Mouse (Mus musculus): ENCODE data around the gene Edc4. TPM values are rescaled to one million over a fixed set of nuclear protein-coding genes. Genes with fewer than 3 reads are reported as not detected.
A peak's percentile ranks its signal among the peaks of the same experiment; 100 is the strongest.

The Edc4 gene
- polyA plus RNA-seq, 1 experiment from 2014 or later = 17.4 TPM

DNA sequence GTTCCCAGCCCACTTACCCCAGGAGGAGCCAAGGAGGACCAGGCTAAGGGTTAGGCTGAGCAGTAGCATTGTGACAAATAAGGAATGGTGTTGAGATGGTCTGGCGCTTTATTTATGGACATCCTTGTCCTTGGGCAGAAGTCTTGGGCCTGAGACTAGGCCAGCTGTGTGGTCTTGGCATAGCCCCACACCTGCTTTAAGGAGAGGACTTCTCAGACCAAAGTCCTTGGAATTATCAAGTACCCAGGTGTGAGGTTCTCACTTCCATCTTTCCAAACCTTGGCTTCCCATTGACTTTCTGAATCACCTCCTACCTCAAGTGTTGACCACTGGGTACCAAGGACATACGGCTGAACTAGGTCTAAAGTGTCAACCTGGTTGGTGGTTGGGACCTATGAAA, 53.1 kb downstream of the Edc4 start, which contains the start of gene Ctrl:
Gene Ctrl (minus strand): TSS at position 101 of the 400 bp plus-strand sequence.
- ATAC-seq (ENCODE audit: low read depth) = no peak

DNA sequence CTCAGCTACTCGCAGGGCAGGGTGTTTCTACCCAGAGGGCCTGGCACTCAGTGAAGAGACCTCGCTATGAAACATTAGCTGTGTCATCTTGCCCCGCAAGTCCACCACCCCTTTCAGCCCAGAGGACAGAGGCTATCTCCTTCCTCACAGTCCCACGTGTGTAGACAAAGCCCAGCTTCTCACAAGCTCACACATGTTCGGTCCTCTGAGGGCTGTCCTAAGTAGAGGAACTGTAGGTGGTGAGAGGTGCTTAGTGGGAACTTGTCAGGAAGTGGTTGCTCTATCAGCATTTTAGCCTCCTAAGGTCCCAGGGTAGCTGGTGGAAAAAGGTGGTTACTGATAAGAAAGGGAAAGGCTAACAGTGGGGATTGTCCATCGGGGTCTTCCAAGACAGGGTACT, 54.4 kb downstream of the Edc4 start:
- H3K4me2 ChIP-seq (ENCODE audit: low read depth, low read length) = no peak overlapping the region
- no peaks in the 10 kb centered on the region for H3K36me3 ChIP-seq (ENCODE audit: control insufficient read depth, insufficient read depth)
- ATAC-seq (ENCODE audit: low read depth) = no peak
- no peak overlapping the region for H3K9ac ChIP-seq (ENCODE audit: low read depth, low read length)
- peaks cover 26% of the 10 kb centered on the region for H3K4me1 ChIP-seq (ENCODE audit: control insufficient read depth, low read depth, low read length)
- WGBS (ENCODE audit: insufficient replicate concordance) = 18% methylated on average over 6 of the region's 6 CpGs
- peak overlapping the region; percentile 21; the same call in 1 of the 2 replicates for H3K27ac ChIP-seq (ENCODE audit: low read length)
- H3K4me3 ChIP-seq (ENCODE audit: low read depth, low read length) = no peak overlapping the region
- no peaks in the 10 kb centered on the region for H3K27me3 ChIP-seq (ENCODE audit: control insufficient read depth, insufficient read depth, low read depth, low read length)
- no peaks in the 10 kb centered on the region for H3K9me3 ChIP-seq (replicated peaks; ENCODE audit: control insufficient read depth, low read length)

More for the DNA sequence above, 53.1 kb downstream of the Edc4 start, which contains the start of gene Ctrl:
- Histone ChIP-seq H3K4me3 (ENCODE audit: low read depth, low read length) (no peak within 1 kb of the TSS), H3K9ac (ENCODE audit: low read depth, low read length) (no peak within 1 kb of the TSS), H3K4me1 (ENCODE audit: control insufficient read depth, low read depth, low read length) (peaks cover 26% of the 10 kb centered on the region), H3K4me2 (ENCODE audit: low read depth, low read length) (no peak within 1 kb of the TSS), H3K36me3 (ENCODE audit: control insufficient read depth, insufficient read depth) (0 out of 2 replicates have a peak, but pooled peaks cover 2% of the 10 kb centered on the region), H3K9me3 (replicated peaks; ENCODE audit: control insufficient read depth, low read length) (no peaks in the 10 kb centered on the region), H3K27ac (ENCODE audit: low read length) (no peak within 1 kb of the TSS), H3K27me3 (ENCODE audit: control insufficient read depth, insufficient read depth, low read depth, low read length) (no peaks in the 10 kb centered on the region)
- 78% methylated on average over 2 of the region's 2 CpGs for WGBS (ENCODE audit: insufficient replicate concordance)

DNA sequence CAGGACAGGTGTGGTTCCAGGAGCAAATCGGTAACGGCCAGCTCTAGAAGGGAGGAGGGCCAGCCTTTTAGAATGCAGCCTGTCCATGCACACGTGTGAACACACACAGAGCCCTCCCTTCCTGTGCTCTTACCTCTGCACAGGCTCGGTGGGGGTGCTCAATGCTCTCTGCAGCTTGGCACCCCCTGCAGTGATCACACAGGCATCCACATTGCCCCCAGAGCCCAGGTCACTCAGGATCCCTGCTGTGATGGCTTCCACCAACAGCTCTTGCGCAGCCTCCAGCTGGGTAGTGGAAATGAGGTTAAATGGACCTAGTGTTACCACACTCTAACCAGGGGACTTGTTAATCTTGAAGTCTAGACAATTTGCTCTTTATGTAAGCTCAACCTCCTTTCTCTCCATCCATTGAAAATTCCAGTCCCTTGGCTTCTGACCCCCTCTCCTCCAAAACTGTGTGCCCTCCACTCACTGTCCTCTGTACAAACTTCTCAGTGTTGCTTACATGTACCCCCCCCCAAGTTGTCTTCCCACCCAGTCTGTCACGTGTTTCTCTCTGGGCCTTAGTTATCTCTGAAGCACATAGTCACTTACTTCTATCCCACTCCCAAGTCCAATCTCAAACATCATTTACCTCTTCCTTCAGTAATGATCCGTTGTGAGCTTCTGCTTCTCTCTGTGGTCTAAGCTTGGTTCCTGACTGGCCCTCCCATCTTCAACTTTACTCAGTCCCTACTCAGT, 55.4 kb downstream of the Edc4 start:
- H3K4me1 ChIP-seq (ENCODE audit: control insufficient read depth, low read depth, low read length) = peaks cover 26% of the 10 kb centered on the region
- no peak for ATAC-seq (ENCODE audit: low read depth)
- H3K9ac ChIP-seq (ENCODE audit: low read depth, low read length) = peak overlapping the region; percentile 45; the same call in 1 of the 2 replicates
- 18% methylated on average over 7 of the region's 7 CpGs for WGBS (ENCODE audit: insufficient replicate concordance)
- H3K27ac ChIP-seq (ENCODE audit: low read length) = peak overlapping the region; percentile 18; the same call in 1 of the 2 replicates
- H3K4me2 ChIP-seq (ENCODE audit: low read depth, low read length) = peak overlapping the region; percentile 95
- H3K27me3 ChIP-seq (ENCODE audit: control insufficient read depth, insufficient read depth, low read depth, low read length) = no peaks in the 10 kb centered on the region
- peak overlapping the region; percentile 77 for H3K4me3 ChIP-seq (ENCODE audit: low read depth, low read length)
- H3K9me3 ChIP-seq (replicated peaks; ENCODE audit: control insufficient read depth, low read length) = no peaks in the 10 kb centered on the region
- H3K36me3 ChIP-seq (ENCODE audit: control insufficient read depth, insufficient read depth) = no peaks in the 10 kb centered on the region

DNA sequence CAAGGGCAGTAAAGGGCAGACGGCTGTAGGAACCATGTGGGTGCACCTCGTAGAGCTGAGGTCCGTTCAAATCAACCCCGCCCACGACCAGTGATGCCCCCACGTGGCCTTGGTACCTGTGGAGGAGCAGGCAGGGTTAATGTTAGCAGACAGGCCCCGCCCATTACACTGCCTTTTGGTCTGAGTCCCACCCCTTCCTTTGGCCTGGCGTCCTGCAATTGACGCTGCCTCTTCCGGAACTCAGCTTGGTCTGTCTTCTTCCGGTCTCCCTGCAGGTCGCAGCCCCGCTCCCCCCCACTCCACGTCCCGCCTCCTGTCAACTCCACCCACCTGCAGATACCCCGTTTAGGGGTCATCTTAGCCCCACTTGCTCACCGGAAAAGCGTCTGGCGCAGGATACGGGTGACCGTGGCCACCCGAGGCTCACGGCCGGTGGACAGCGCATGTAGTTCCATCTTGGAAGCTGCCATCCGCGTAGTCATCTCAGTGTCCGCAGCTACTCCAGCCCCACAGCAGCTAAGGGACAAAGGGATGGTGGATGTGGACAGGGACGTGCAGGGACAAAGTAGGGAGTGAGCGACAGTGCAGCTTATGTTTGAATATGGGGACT, 56.3 kb downstream of the Edc4 start:
- H3K27ac ChIP-seq (ENCODE audit: low read length) = peak overlapping the region; percentile 81
- no peaks in the 10 kb centered on the region for H3K9me3 ChIP-seq (replicated peaks; ENCODE audit: control insufficient read depth, low read length)
- peak overlapping the region; percentile 95 for H3K4me2 ChIP-seq (ENCODE audit: low read depth, low read length)
- H3K36me3 ChIP-seq (ENCODE audit: control insufficient read depth, insufficient read depth) = no peaks in the 10 kb centered on the region
- peaks cover 26% of the 10 kb centered on the region for H3K4me1 ChIP-seq (ENCODE audit: control insufficient read depth, low read depth, low read length)
- under 1% methylated on average over 30 of the region's 30 CpGs for WGBS (ENCODE audit: insufficient replicate concordance)
- H3K27me3 ChIP-seq (ENCODE audit: control insufficient read depth, insufficient read depth, low read depth, low read length) = no peaks in the 10 kb centered on the region
- H3K4me3 ChIP-seq (ENCODE audit: low read depth, low read length) = peak overlapping the region; percentile 77
- H3K9ac ChIP-seq (ENCODE audit: low read depth, low read length) = peak overlapping the region; percentile 83
- ATAC-seq (ENCODE audit: low read depth) = peak; percentile 85

DNA sequence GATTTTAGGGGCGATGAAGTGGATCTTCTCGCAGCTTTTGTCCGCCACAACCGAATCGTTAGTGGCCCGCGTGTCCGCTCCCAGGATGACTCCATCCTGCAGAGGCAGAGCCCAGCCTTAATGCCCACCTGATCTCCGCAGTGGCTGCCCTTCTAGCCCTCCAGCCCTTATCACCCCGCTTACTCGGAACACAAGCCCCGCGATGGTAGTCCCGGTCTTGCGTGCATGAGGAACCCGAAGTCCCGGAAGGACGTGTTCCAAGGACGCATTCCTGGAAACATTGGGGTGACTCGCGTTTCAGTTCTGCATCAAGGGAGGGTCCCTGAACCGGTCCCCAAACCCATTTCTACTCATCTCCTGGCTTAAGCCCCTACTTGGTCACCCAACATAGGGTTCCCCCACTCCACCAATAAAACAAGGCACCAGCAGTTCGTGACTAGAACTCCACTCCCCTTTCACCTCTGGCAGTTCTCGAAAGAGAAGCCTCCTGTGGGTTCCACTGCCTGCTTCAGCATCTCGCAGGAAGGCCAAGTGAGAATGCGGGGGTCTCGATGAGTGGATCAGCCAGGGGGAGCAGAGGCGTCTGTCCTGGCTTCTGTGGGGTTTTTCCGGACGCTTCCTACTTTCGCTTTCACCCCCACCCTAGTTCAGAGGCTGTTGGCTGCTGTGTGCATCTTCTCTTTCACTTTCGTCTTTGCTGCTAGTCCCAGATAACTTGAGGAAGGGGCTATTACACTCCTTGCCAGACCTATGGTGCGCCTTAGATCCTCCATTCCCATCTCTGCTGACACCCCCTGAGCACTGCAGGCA, 57.0 kb downstream of the Edc4 start:
- WGBS (ENCODE audit: insufficient replicate concordance) = under 1% methylated on average over 33 of the region's 33 CpGs
- H3K4me1 ChIP-seq (ENCODE audit: control insufficient read depth, low read depth, low read length) = peaks cover 26% of the 10 kb centered on the region
- H3K9me3 ChIP-seq (replicated peaks; ENCODE audit: control insufficient read depth, low read length) = no peaks in the 10 kb centered on the region
- peak overlapping the region; percentile 95 for H3K4me2 ChIP-seq (ENCODE audit: low read depth, low read length)
- no peaks in the 10 kb centered on the region for H3K36me3 ChIP-seq (ENCODE audit: control insufficient read depth, insufficient read depth)
- H3K9ac ChIP-seq (ENCODE audit: low read depth, low read length) = peak overlapping the region; percentile 83
- ATAC-seq (ENCODE audit: low read depth) = peak; percentile 16; the same call in 1 of the 2 replicates
- H3K27me3 ChIP-seq (ENCODE audit: control insufficient read depth, insufficient read depth, low read depth, low read length) = no peaks in the 10 kb centered on the region
- peak overlapping the region; percentile 81 for H3K27ac ChIP-seq (ENCODE audit: low read length)
- H3K4me3 ChIP-seq (ENCODE audit: low read depth, low read length) = peak overlapping the region; percentile 77

DNA sequence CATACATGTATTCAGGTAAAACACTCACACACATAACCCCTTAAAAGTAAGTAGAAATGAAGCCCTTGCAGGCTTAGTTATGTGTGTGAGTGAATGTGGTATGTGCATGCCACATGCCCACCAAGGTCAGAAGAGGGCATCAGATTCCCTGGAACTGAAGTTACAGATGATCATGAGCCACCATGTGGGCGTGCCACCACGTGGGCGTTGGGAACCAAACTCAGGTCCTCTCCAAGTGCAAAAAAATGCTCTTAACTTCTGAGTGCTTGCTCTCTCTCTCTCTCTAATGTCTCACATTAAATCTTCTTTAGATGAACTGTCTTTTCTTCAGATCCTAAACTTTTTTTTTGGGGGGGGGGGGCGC, 57.6 kb downstream of the Edc4 start, which contains the start of gene Psmb10:
Gene Psmb10 (minus strand): TSS at position 139 of the 364 bp plus-strand sequence.
- no peak for ATAC-seq (ENCODE audit: low read depth)
- H3K9ac ChIP-seq (ENCODE audit: low read depth, low read length) = peak within 1 kb of the TSS; percentile 83
- H3K4me2 ChIP-seq (ENCODE audit: low read depth, low read length) = peak within 1 kb of the TSS; percentile 95
- H3K9me3 ChIP-seq (replicated peaks; ENCODE audit: control insufficient read depth, low read length) = no peaks in the 10 kb centered on the region
- H3K4me3 ChIP-seq (ENCODE audit: low read depth, low read length) = peak within 1 kb of the TSS; percentile 77
- 7% methylated on average over 4 of the region's 4 CpGs for WGBS (ENCODE audit: insufficient replicate concordance)
- H3K27ac ChIP-seq (ENCODE audit: low read length) = peak within 1 kb of the TSS; percentile 81
- H3K27me3 ChIP-seq (ENCODE audit: control insufficient read depth, insufficient read depth, low read depth, low read length) = no peaks in the 10 kb centered on the region
- no peaks in the 10 kb centered on the region for H3K36me3 ChIP-seq (ENCODE audit: control insufficient read depth, insufficient read depth)
- H3K4me1 ChIP-seq (ENCODE audit: control insufficient read depth, low read depth, low read length) = peaks cover 30% of the 10 kb centered on the region

DNA sequence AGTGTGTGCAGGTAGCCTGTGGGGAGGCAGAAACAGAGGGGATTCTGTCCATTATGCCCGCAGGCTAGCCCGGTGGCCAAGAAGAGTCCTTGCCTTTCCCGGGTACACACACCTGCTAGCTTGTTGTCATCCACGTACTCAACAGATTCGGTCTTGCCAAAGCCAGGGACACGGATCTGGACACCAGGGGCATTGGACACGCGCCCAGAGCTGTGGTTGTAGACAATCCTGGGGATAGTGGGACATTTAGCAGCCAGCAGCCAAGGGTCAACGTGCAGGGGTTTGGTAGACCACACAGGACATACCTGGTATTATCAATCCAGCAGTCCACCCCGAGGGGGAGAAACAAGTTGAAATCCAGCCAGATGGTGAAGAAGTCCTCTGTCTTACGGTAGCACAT, 61.3 kb downstream of the Edc4 start:
- Histone ChIP-seq H3K4me1 (ENCODE audit: control insufficient read depth, low read depth, low read length) (peaks cover 15% of the 10 kb centered on the region), H3K36me3 (ENCODE audit: control insufficient read depth, insufficient read depth) (peaks cover 21% of the 10 kb centered on the region), H3K4me2 (ENCODE audit: low read depth, low read length) (peak overlapping the region; percentile 43), H3K27me3 (ENCODE audit: control insufficient read depth, insufficient read depth, low read depth, low read length) (no peaks in the 10 kb centered on the region), H3K9ac (ENCODE audit: low read depth, low read length) (peak overlapping the region; percentile 28; the same call in 1 of the 2 replicates), H3K27ac (ENCODE audit: low read length) (peak overlapping the region; percentile 67), H3K9me3 (replicated peaks; ENCODE audit: control insufficient read depth, low read length) (no peaks in the 10 kb centered on the region), H3K4me3 (ENCODE audit: low read depth, low read length) (peak overlapping the region; percentile 50)
- WGBS (ENCODE audit: insufficient replicate concordance) = 79% methylated on average over 11 of the region's 11 CpGs
- ATAC-seq (ENCODE audit: low read depth) = peak; percentile 16

DNA sequence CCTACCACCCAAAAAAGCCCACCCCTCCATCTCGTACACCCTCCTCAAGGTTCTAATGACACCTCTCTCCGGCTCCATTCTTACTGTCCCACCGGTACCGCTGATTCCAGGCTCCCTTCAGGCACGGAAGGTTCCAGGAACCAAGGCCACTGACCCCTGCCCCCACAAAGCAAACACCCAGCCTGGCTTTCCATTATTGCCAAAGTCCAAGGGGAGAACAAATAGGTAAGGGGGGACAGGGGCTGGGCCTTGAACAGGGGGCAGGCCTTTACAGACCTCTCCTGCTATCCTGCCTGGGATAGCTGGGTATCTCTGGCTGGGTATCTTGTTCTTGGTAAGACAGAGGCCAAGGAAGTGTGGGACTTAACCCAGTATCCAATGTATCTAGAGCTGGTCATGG, 61.9 kb downstream of the Edc4 start:
- 84% methylated on average over 5 of the region's 5 CpGs for WGBS (ENCODE audit: insufficient replicate concordance)
- H3K27ac ChIP-seq (ENCODE audit: low read length) = peak overlapping the region; percentile 75
- peak; percentile 77 for ATAC-seq (ENCODE audit: low read depth)
- H3K9ac ChIP-seq (ENCODE audit: low read depth, low read length) = peak overlapping the region; percentile 37; the same call in 1 of the 2 replicates
- H3K4me2 ChIP-seq (ENCODE audit: low read depth, low read length) = peak overlapping the region; percentile 46
- peak overlapping the region; percentile 50 for H3K4me3 ChIP-seq (ENCODE audit: low read depth, low read length)
- H3K4me1 ChIP-seq (ENCODE audit: control insufficient read depth, low read depth, low read length) = peaks cover 15% of the 10 kb centered on the region
- H3K36me3 ChIP-seq (ENCODE audit: control insufficient read depth, insufficient read depth) = peaks cover 21% of the 10 kb centered on the region
- no peaks in the 10 kb centered on the region for H3K27me3 ChIP-seq (ENCODE audit: control insufficient read depth, insufficient read depth, low read depth, low read length)
- no peaks in the 10 kb centered on the region for H3K9me3 ChIP-seq (replicated peaks; ENCODE audit: control insufficient read depth, low read length)
